Mouse (Mus musculus): ENCODE measurements around the gene Bdh1.

The Bdh1 gene

GRCm38 (mm10) chr16:31500969-31501750 lies 79.1 kb downstream of the Bdh1 start:
- DNase-seq (ENCODE audit: low spot score in 2 of 2), result no peak

GRCm38 (mm10) chr16:31501751-31502365 lies 79.8 kb downstream of the Bdh1 start:
- DNase-seq (ENCODE audit: low spot score in 2 of 2), result no peak

- DNase-seq (ENCODE audit: low spot score in 2 of 2), result no peak
Observed at GRCm38 (mm10) chr16:31506665-31507456, 84.8 kb downstream of the Bdh1 start.

- DNase-seq (ENCODE audit: low spot score in 2 of 2), result no peak
Observed at GRCm38 (mm10) chr16:31507457-31507755, 85.3 kb downstream of the Bdh1 start.

GRCm38 (mm10) chr16:31507794-31508526 lies 85.9 kb downstream of the Bdh1 start:
- no peak for DNase-seq (ENCODE audit: low spot score in 2 of 2)

Measured in frontal cortex, postnatal 25 days (tissue).